Mouse (Mus musculus): ENCODE measurements around the gene Rarg.

DNA sequence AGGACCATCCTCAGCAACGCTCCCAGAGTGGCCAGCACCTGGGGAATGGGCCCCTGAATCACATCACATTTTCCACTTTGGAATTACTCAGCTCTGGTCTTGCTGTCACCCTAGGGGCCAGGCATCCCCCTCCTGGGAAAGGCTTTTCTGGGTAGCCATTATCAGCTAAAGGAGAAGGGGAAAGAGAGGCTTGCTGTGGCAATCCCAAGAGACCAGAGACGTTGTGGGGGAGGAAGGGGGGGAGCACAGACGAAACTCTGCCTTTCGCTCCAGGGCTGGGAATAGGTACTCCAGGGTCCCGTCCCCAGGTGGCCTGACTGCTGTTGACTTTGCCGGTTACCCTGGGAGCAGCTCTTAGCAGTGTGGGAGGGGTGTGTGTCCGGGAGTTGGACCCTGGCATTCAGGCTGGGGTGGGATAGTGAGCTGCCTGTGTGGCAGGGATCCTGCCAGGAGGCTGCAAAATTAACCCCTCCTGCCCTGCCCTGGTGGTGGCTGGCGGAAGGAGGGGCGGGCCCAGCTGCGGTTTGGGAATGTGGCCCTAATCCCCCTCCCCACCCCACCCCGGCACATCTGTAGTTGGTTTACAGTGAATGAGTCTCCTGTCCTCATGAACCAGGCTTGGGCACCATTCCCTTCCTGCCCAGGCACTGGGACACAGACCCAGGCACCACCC is 1.4 kb upstream of the Rarg start:
- no peak for TF ChIP-seq CTCF (IDR thresholded peaks at IDR 0.05; ENCODE audit: low read depth)
- no peak for TF ChIP-seq EP300 (IDR thresholded peaks at IDR 0.05; ENCODE audit: low read depth)
